Mouse (Mus musculus) G1E (cell line): ENCODE measurements around the gene Qrich2.

Experiments
- CTCF ChIP-seq: IDR thresholded peaks from 2 replicates; pipeline ENCODE4 v1.5.1; 2012; ENCODE audit warnings: low read depth, low read length, inconsistent platforms, mixed read lengths
- TAL1 ChIP-seq: conservative IDR thresholded peaks from 2 replicates; pipeline ENCODE4 v1.6.1; 2012; ENCODE audit warnings: low read depth, low read length, inconsistent platforms, mixed read lengths

- TF ChIP-seq CTCF (no peak), TAL1 (no peak)
Measured at GRCm38 (mm10) chr11:116406231-116406728, 59.8 kb downstream of the Qrich2 start.
